Mouse (Mus musculus): ENCODE results near the gene Ptgr1. TPM values are rescaled to one million over a fixed set of nuclear protein-coding genes. Genes with fewer than 3 reads are reported as not detected.

Gene Ptgr1
- polyA plus RNA-seq (2012; rRNA removed), result 3.4 and 3.5 TPM in 2 replicates

DNA sequence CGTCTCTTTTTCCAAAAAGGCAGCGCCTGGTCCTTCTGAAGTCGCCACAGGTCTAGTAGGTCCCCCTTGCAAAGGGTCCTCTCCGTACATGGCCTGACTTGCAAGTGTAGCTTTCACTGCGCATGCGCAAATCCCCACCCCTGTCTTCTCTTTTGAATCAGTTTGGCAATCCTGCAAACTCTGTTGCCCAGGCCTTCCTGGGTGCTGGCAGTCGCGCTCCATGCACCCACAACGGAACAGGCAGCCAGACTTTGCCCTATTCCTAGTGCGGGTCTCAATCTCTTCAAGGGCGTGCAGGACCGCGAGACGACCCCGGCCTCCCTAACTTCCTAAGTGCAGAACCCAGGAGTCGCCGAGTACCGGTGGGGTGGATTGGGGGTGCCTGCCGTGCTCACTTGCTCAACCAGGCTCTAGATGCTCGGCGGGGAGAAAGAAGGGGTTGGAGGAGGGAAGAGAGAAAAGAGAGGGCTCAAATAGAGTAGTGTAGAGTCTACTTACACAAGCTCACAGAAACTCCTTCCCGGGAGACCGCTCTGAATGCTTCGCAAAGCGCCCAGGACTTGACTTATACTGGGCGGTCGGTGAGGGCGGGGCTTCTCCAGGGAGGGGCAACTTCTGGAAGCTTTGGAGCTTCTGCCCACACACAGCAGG is at the start of gene Ptgr1:
Ptgr1 (minus strand) TSS at position 580 of the 651 bp plus-strand sequence.
- TF ChIP-seq CTCF (IDR thresholded peaks at IDR 0.05; ENCODE audit: borderline replicate concordance, extremely low read depth, insufficient read depth, insufficient read length), result no peak
- peak; percentile 93 for DNase-seq (ENCODE audit: low read depth)

DNA sequence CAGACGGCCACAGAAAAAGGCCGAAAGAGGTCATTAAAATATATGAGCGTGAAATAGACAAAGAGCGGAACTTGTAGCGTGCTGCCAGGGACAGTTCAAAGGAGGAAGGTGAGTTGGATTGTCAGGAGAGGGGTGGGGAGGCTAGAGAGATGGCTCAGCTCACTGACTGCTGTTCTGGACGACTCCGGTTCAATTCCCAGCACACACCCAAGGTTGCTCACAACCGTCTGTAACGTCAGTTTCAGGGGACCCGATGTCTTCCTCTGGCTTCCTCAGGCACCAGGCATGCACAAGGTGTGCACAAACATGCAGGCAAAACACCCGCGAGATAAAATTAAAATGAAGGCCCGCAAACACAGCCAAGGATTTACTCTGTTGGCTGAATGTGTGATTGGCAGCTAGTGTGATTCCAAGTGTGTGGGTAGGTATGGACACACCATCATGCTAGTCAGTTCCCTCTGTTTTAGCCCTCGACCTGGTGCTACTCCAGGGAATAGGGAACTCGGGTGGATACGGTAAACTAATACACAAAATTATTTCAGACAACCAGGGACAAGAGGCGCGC is 48.9 kb upstream of the Ptgr1 start:
- no peak for DNase-seq (ENCODE audit: low read depth)
- no peak for TF ChIP-seq CTCF (IDR thresholded peaks at IDR 0.05; ENCODE audit: borderline replicate concordance, extremely low read depth, insufficient read depth, insufficient read length)
- no peak for TF ChIP-seq POLR2A (IDR thresholded peaks at IDR 0.05; ENCODE audit: borderline replicate concordance, extremely low read depth, insufficient read depth, insufficient read length, poor library complexity, severe bottlenecking)

DNA sequence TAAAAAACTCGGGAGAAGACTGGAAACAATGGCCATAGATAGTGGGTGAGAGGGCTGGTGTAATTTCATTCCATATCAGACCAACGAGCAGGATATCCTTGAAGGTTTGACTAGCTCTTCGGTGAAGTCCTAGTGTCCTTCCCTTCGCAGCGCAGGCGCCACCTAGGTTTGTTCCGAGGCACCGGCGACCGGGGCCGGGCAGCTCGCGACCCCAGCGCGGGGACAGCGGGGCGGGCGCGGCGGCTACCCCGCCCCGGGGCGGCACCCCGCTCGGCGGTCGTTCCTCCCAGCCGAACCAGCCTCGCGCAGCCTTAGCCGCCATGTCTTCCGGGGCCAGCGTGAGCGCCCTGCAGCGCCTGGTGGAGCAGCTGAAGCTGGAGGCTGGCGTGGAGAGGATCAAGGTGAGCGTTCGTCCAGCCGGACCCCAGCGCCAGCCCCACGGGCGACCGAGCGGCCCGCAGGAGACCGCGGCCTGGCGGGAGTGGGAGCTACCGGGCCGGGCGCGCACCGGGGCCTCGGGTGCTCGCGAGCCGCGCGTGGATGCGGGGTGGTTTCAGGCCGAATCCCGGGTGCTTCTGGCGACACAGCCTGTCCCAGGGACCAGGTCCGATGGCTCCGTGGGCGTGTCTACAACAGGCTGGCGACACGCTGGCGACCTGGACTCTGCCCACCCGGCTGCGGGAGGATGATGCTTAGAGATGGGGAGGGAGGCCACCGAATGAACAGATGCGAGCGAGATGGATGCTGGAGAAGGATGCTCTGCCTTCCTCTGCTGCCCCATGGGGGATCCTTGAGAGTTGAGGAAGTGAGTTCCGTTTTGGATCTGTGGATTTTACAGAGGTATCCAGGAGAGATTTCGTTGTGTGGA is 48.2 kb upstream of the Ptgr1 start, which contains the start of gene Gng10:
Gng10 (plus strand) TSS at position 171 of the 868 bp plus-strand sequence.
- DNase-seq (ENCODE audit: low read depth), result peak; percentile 73
- TF ChIP-seq CTCF (IDR thresholded peaks at IDR 0.05; ENCODE audit: borderline replicate concordance, extremely low read depth, insufficient read depth, insufficient read length), result no peak
- 0 out of 2 replicates have a peak, but pooled peaks have one; percentile 29 for TF ChIP-seq POLR2A (IDR thresholded peaks at IDR 0.05; ENCODE audit: borderline replicate concordance, extremely low read depth, insufficient read depth, insufficient read length, poor library complexity, severe bottlenecking)

GRCm38 (mm10) chr4:59034325-59034917 is 47.5 kb upstream of the Ptgr1 start:
- TF ChIP-seq CTCF (IDR thresholded peaks at IDR 0.05; ENCODE audit: borderline replicate concordance, extremely low read depth, insufficient read depth, insufficient read length), result no peak
- no peak for TF ChIP-seq POLR2A (IDR thresholded peaks at IDR 0.05; ENCODE audit: borderline replicate concordance, extremely low read depth, insufficient read depth, insufficient read length, poor library complexity, severe bottlenecking)

DNA sequence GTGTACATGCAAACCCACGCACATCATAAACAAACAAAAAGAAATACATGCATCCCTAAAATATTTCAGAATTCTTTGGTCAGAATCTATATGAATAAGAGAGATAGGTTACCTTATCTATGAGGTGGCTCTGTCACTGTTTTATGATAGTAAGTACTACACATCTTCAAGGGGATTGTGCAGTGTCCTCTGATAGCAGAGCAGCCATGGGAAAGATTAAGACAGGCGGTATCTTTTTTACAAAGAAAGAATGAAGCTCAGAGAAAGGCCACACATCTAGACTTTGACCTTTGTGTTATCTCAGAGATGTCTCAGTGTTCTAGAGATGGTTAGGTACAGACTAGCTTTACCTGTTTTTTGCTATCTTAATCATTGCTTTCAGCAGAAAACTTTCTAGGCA is 30.0 kb upstream of the Ptgr1 start:
- TF ChIP-seq CTCF (IDR thresholded peaks at IDR 0.05; ENCODE audit: borderline replicate concordance, extremely low read depth, insufficient read depth, insufficient read length) (no peak), POLR2A (IDR thresholded peaks at IDR 0.05; ENCODE audit: borderline replicate concordance, extremely low read depth, insufficient read depth, insufficient read length, poor library complexity, severe bottlenecking) (no peak)
- no peak for DNase-seq (ENCODE audit: low read depth)

More at GRCm38 (mm10) chr4:59034325-59034917, 47.5 kb upstream of the Ptgr1 start:
- no peak for DNase-seq (ENCODE audit: low read depth)

GRCm38 (mm10) chr4:59015181-59015580 is 28.3 kb upstream of the Ptgr1 start:
- DNase-seq (ENCODE audit: low read depth), result no peak
- TF ChIP-seq CTCF (IDR thresholded peaks at IDR 0.05; ENCODE audit: borderline replicate concordance, extremely low read depth, insufficient read depth, insufficient read length), result no peak
- no peak for TF ChIP-seq POLR2A (IDR thresholded peaks at IDR 0.05; ENCODE audit: borderline replicate concordance, extremely low read depth, insufficient read depth, insufficient read length, poor library complexity, severe bottlenecking)

GRCm38 (mm10) chr4:59011446-59011845 is 24.5 kb upstream of the Ptgr1 start:
- DNase-seq (ENCODE audit: low read depth), result no peak
- TF ChIP-seq CTCF (IDR thresholded peaks at IDR 0.05; ENCODE audit: borderline replicate concordance, extremely low read depth, insufficient read depth, insufficient read length) (no peak), POLR2A (IDR thresholded peaks at IDR 0.05; ENCODE audit: borderline replicate concordance, extremely low read depth, insufficient read depth, insufficient read length, poor library complexity, severe bottlenecking) (no peak)

DNA sequence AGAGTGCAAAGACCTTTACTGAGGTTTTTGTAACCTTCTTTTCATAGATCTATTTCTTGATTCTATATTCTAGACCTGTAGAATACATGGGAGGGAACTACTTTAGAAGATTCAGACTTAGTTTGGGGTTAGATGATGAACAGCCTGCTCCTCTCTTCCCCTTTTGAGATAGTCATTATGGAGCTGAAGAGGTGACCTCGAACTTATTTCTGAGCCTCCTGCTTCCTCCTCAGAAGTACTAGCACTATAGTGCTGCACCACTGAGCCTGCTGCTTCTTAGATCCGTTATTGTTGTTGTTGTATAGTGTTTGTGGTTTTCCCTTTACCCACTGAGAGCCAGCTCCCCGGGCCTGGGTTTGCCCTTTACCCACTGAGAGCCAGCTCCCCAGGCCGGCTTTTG is 22.8 kb upstream of the Ptgr1 start:
- no peak for DNase-seq (ENCODE audit: low read depth)
- TF ChIP-seq CTCF (IDR thresholded peaks at IDR 0.05; ENCODE audit: borderline replicate concordance, extremely low read depth, insufficient read depth, insufficient read length), result no peak
- no peak for TF ChIP-seq POLR2A (IDR thresholded peaks at IDR 0.05; ENCODE audit: borderline replicate concordance, extremely low read depth, insufficient read depth, insufficient read length, poor library complexity, severe bottlenecking)

DNA sequence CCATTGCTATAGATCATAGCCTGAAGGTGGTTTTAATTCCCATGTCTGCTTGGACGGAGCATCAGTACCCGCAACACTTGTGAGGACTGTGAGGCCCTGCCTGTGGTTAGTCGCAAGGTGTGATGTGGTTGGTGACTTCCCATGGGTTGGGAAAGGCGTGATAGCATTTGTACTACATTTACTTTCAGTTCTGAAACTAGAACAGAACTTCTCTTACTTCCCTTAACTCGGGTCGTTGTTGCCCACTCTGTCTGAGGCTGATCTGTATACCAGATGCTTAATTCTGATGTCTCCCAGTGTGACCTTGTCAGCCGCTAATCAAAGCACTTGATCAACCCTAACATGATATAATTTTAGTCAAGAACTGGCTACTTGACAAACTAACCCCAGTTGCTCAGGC is 22.3 kb upstream of the Ptgr1 start:
- no peak for TF ChIP-seq CTCF (IDR thresholded peaks at IDR 0.05; ENCODE audit: borderline replicate concordance, extremely low read depth, insufficient read depth, insufficient read length)
- TF ChIP-seq POLR2A (IDR thresholded peaks at IDR 0.05; ENCODE audit: borderline replicate concordance, extremely low read depth, insufficient read depth, insufficient read length, poor library complexity, severe bottlenecking), result no peak
- no peak for DNase-seq (ENCODE audit: low read depth)

- TF ChIP-seq POLR2A (IDR thresholded peaks at IDR 0.05; ENCODE audit: borderline replicate concordance, extremely low read depth, insufficient read depth, insufficient read length, poor library complexity, severe bottlenecking), result no peak
- TF ChIP-seq CTCF (IDR thresholded peaks at IDR 0.05; ENCODE audit: borderline replicate concordance, extremely low read depth, insufficient read depth, insufficient read length), result no peak
These were observed 21.1 kb upstream of the Ptgr1 start for GRCm38 (mm10) chr4:59007974-59008373.

DNA sequence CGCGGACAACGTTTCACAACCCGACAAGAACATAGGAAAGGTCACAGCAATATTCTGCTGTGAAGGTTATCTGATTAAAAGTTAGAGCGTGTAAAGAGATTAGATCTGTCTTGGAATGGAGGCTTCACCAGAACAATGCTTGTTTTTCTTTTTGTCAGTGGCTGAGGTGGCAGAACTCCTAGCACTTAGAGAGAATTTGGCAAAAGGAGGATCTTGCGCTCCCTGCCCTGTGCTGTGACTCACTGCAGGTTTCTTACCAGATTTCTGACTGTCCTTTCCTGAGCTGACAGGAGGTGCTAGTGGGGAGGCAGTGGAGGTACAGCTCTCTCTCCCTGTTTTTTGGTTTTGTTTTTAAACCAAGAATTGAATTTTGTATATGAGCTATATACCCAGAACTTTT is 20.1 kb upstream of the Ptgr1 start:
- DNase-seq (ENCODE audit: low read depth), result no peak
- TF ChIP-seq CTCF (IDR thresholded peaks at IDR 0.05; ENCODE audit: borderline replicate concordance, extremely low read depth, insufficient read depth, insufficient read length), result no peak
- TF ChIP-seq POLR2A (IDR thresholded peaks at IDR 0.05; ENCODE audit: borderline replicate concordance, extremely low read depth, insufficient read depth, insufficient read length, poor library complexity, severe bottlenecking), result no peak

More at GRCm38 (mm10) chr4:59007974-59008373, 21.1 kb upstream of the Ptgr1 start:
- DNase-seq (ENCODE audit: low read depth), result no peak

Data from brain, embryonic 14.5 days (tissue).